Mouse (Mus musculus) midbrain, postnatal 0 days (tissue): ENCODE measurements at regions not wholly inside any gene's neighbourhood (a gene's known extent, or its start where the extent isn't known, plus 50 kb on each side); places are given as distances from the start of the nearest gene placed in this dataset.

Experiments used
- ATAC-seq: fragments of 200-750 bp; cut with Nextera tagmentation; 2 replicates; pipeline ENCODE4 v1.8.0; 2017; ENCODE audit warnings: moderate number of reproducible peaks, mild to moderate bottlenecking, moderate TSS enrichment, moderate library complexity; ENCODE audit not compliant: low FRiP score
- DNase-seq: peaks from one replicate; pipeline ENCODE4 v3.0.0-alpha.2; 2015; ENCODE audit warnings: low spot score
- H3K27ac ChIP-seq: fragments of 300-500 bp; sonication (generic); 2 replicates; pipeline ENCODE4 v1.5.1; 2014; ENCODE audit warnings: low read depth, mild to moderate bottlenecking, low read length, mixed read lengths
- H3K27me3 ChIP-seq: fragments of 300-500 bp; sonication (generic); 2 replicates; pipeline ENCODE4 v1.6.1; 2014; ENCODE audit warnings: low read length, control low read depth, mixed read lengths; ENCODE audit not compliant: insufficient read depth
- H3K36me3 ChIP-seq: fragments of 300-500 bp; sonication (generic); 2 replicates; pipeline ENCODE4 v1.6.1; 2014; ENCODE audit warnings: low read length, control low read depth, mixed read lengths; ENCODE audit not compliant: insufficient read depth
- H3K4me1 ChIP-seq: fragments of 300-500 bp; sonication (generic); 2 replicates; pipeline ENCODE4 v1.6.1; 2014; ENCODE audit warnings: mild to moderate bottlenecking, control low read depth, antibody characterized with exemption, low read length, mixed read lengths; ENCODE audit not compliant: insufficient read depth
- H3K4me2 ChIP-seq: fragments of 300-500 bp; sonication (generic); 2 replicates; pipeline ENCODE4 v1.6.1; 2014; ENCODE audit warnings: low read depth, mild to moderate bottlenecking, low read length, mixed read lengths; ENCODE audit not compliant: poor library complexity, severe bottlenecking
- H3K4me3 ChIP-seq: fragments of 300-500 bp; sonication (generic); 2 replicates; pipeline ENCODE4 v1.5.1; 2014; ENCODE audit warnings: low read depth, mild to moderate bottlenecking, low read length, moderate library complexity
- H3K9ac ChIP-seq: fragments of 300-500 bp; sonication (generic); replicated peaks from 2 replicates; pipeline ENCODE4 v1.6.1; 2014; ENCODE audit warnings: mild to moderate bottlenecking, low read length, moderate library complexity, mixed read lengths; ENCODE audit not compliant: poor library complexity, severe bottlenecking
- H3K9me3 ChIP-seq: fragments of 300-500 bp; sonication (generic); 2 replicates; pipeline ENCODE4 v1.6.1; 2016; ENCODE audit warnings: low read length, control low read depth
- CTCF ChIP-seq: IDR thresholded peaks from 2 replicates; pipeline ENCODE4 v1.5.1; 2016; ENCODE audit warnings: antibody characterized with exemption, mild to moderate bottlenecking
- WGBS: fragments of 180-500 bp; shearing (Covaris S2); extraction: QIAGEN DNeasy Blood & Tissue Kit; methylation state at CpG from one replicate; pipeline ENCODE4 v1.1.7; 2014; 5-methylcytosine and 5-hydroxymethylcytosine counted together

- no peak for TF ChIP-seq CTCF
- Histone ChIP-seq H3K27me3 (no peaks in the 10 kb centered on the region), H3K36me3 (no peaks in the 10 kb centered on the region), H3K9ac (no peak overlapping the region), H3K4me1 (no peaks in the 10 kb centered on the region), H3K4me3 (no peak overlapping the region), H3K9me3 (no peaks in the 10 kb centered on the region), H3K27ac (no peak overlapping the region), H3K4me2 (no peak overlapping the region)
- no peak for ATAC-seq
- 86% methylated on average over 2 of the region's 2 CpGs for WGBS
- no peak for DNase-seq
These were observed 499.7 kb downstream of the Fgf9 start for GRCm38 (mm10) chr14:58570021-58570420.

- Histone ChIP-seq H3K27ac (no peak overlapping the region), H3K9me3 (no peaks in the 10 kb centered on the region), H3K4me3 (no peak overlapping the region), H3K4me1 (no peaks in the 10 kb centered on the region), H3K9ac (no peak overlapping the region), H3K36me3 (no peaks in the 10 kb centered on the region), H3K27me3 (no peaks in the 10 kb centered on the region), H3K4me2 (no peak overlapping the region)
- no peak for TF ChIP-seq CTCF
- ATAC-seq (no peak), DNase-seq (no peak)
These were observed 497.1 kb downstream of the Fgf9 start for GRCm38 (mm10) chr14:58567472-58567871.

GRCm38 (mm10) chr14:58563082-58563481 is 492.7 kb downstream of the Fgf9 start:
- no peak overlapping the region for H3K9ac ChIP-seq
- WGBS = 81% methylated on average over 2 of the region's 2 CpGs

GRCm38 (mm10) chr14:58550785-58551184 is 480.4 kb downstream of the Fgf9 start:
- Histone ChIP-seq H3K9ac (no peak overlapping the region), H3K36me3 (no peaks in the 10 kb centered on the region), H3K27ac (no peak overlapping the region), H3K4me2 (no peak overlapping the region), H3K9me3 (no peaks in the 10 kb centered on the region), H3K4me1 (no peaks in the 10 kb centered on the region), H3K4me3 (no peak overlapping the region), H3K27me3 (no peaks in the 10 kb centered on the region)
- DNase-seq (no peak), ATAC-seq (no peak)
- WGBS = 22% methylated on average over 2 of the region's 2 CpGs
- no peak for TF ChIP-seq CTCF

More at GRCm38 (mm10) chr14:58563082-58563481, 492.7 kb downstream of the Fgf9 start:
- no peaks in the 10 kb centered on the region for H3K27me3 ChIP-seq
- no peaks in the 10 kb centered on the region for H3K4me1 ChIP-seq
- TF ChIP-seq CTCF = no peak
- H3K4me2 ChIP-seq = no peak overlapping the region
- no peak overlapping the region for H3K27ac ChIP-seq
- DNase-seq (no peak), ATAC-seq (no peak)
- no peak overlapping the region for H3K4me3 ChIP-seq
- no peaks in the 10 kb centered on the region for H3K9me3 ChIP-seq
- H3K36me3 ChIP-seq = no peaks in the 10 kb centered on the region

GRCm38 (mm10) chr14:58545778-58546177 is 475.4 kb downstream of the Fgf9 start:
- H3K4me1 ChIP-seq = no peaks in the 10 kb centered on the region
- H3K9me3 ChIP-seq = no peaks in the 10 kb centered on the region
- no peaks in the 10 kb centered on the region for H3K36me3 ChIP-seq
- H3K27me3 ChIP-seq = no peaks in the 10 kb centered on the region
- DNase-seq (no peak), ATAC-seq (no peak)
- no peak overlapping the region for H3K4me2 ChIP-seq
- H3K9ac ChIP-seq = no peak overlapping the region
- H3K27ac ChIP-seq = no peak overlapping the region
- H3K4me3 ChIP-seq = no peak overlapping the region
- WGBS = 7% methylated on average over 5 of the region's 5 CpGs
- TF ChIP-seq CTCF = no peak

- no peak for TF ChIP-seq CTCF
- Histone ChIP-seq H3K27ac (no peak overlapping the region), H3K9ac (no peak overlapping the region), H3K4me1 (no peaks in the 10 kb centered on the region), H3K27me3 (no peaks in the 10 kb centered on the region), H3K4me2 (no peak overlapping the region), H3K9me3 (no peaks in the 10 kb centered on the region), H3K36me3 (no peaks in the 10 kb centered on the region), H3K4me3 (no peak overlapping the region)
- ATAC-seq (no peak), DNase-seq (no peak)
- WGBS = 84% methylated on average over 10 of the region's 10 CpGs
These were observed 472.9 kb downstream of the Fgf9 start for GRCm38 (mm10) chr14:58543140-58543767.
